Mouse (Mus musculus) olfactory bulb, adult 2 months (tissue): ENCODE results near the gene 1700040F15Rik. TPM values are rescaled to one million over a fixed set of nuclear protein-coding genes. Genes with fewer than 3 reads are reported as not detected.
"Not testable (repeated sequence)": the region's sequence is repeated elsewhere in the genome, so short reads cannot be mapped to it uniquely, and the experiment has no call there.

ENCODE experiments used
- H3K27ac ChIP-seq: fragments of 200-500 bp; 2 replicates; pipeline ENCODE4 v1.5.1; 2012; ENCODE audit warnings: low read depth, low read length; ENCODE audit not compliant: insufficient read depth
- H3K4me1 ChIP-seq: fragments of 200-500 bp; 2 replicates; pipeline ENCODE4 v1.6.1; 2012; ENCODE audit warnings: low read length; ENCODE audit not compliant: control insufficient read depth, insufficient read depth
- H3K4me3 ChIP-seq: fragments of 200-500 bp; 2 replicates; pipeline ENCODE4 v1.5.1; 2012; ENCODE audit warnings: mild to moderate bottlenecking, low read depth, low read length, moderate library complexity; ENCODE audit not compliant: insufficient read depth
- WGBS: fragments of 180-500 bp; shearing (Covaris S2); methylation state at CpG from one replicate; pipeline ENCODE4 v1.1.7; 2018; 5-methylcytosine and 5-hydroxymethylcytosine counted together
- polyA plus RNA-seq: library from polyadenylated mRNA; stranded (reverse); fragments of >200 nt; gene quantifications from 2 replicates; pipeline ENCODE4 v1.2.4, GENCODE M21; 2012; ENCODE audit warnings: low replicate concordance; ENCODE audit not compliant: missing spikeins, insufficient read depth, insufficient read length

The 1700040F15Rik gene
- polyA plus RNA-seq = not detected in 2 replicates

DNA sequence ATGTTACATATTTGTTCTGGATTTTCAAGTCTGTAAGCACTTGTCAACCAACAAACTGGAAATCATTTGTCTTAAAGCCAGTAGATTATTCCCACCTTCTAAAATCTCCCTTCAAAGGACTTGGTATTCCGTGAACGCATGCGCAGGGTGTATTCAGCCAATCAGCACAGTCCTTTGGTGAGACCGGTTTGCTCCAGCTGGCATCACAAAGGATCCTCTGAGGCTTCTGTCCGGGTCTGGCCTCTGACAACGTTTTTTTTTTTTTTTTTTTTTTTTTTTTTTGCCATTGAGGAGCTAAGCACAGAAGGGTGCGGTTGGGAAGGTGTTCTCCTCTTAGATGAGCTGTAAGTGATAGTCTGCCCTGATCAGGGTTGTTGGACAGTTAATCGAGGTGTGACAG, at the start of gene 1700040F15Rik:
1700040F15Rik (plus strand) TSS at position 301 of the 400 bp plus-strand sequence.
- not testable (repeated sequence) for H3K4me3 ChIP-seq, H3K4me1 ChIP-seq, H3K27ac ChIP-seq
- no CpG with 5 or more reads among the region's 8 CpGs for WGBS
